Mouse (Mus musculus): ENCODE results near the gene Kifc1. TPM values are rescaled to one million over a fixed set of nuclear protein-coding genes. Genes with fewer than 3 reads are reported as not detected.

The Kifc1 gene
- polyA plus RNA-seq, 1 experiment from 2014 or later, result 9.3 TPM

- no peaks in the 10 kb centered on the region for H3K27me3 ChIP-seq (ENCODE audit: insufficient read depth, low read length)
- peak within 1 kb of the TSS; percentile 74 for H3K9ac ChIP-seq
- no peaks in the 10 kb centered on the region for H3K4me1 ChIP-seq (ENCODE audit: insufficient read depth)
- peak; percentile 94 for ATAC-seq (ENCODE audit: insufficient read depth)
- TF ChIP-seq CTCF (IDR thresholded peaks at IDR 0.05; ENCODE audit: low read depth), result peak; percentile 40
- peak within 1 kb of the TSS; percentile 42; the same call in 1 of the 2 replicates for H3K27ac ChIP-seq (ENCODE audit: low read depth)
- peak; percentile 96 for DNase-seq
- H3K4me3 ChIP-seq (ENCODE audit: low read depth, low read length), result peak within 1 kb of the TSS; percentile 90
- peaks cover 24% of the 10 kb centered on the region for H3K36me3 ChIP-seq (ENCODE audit: insufficient read depth)
- no peaks in the 10 kb centered on the region for H3K9me3 ChIP-seq (ENCODE audit: low read depth, low read length)
- under 1% methylated on average over 45 of the region's 45 CpGs for WGBS
- H3K4me2 ChIP-seq, result peak within 1 kb of the TSS; percentile 91
Observed at GRCm38 (mm10) chr17:33842966-33843795, 47.3 kb downstream of the Kifc1 start, which contains the start of gene Cd320. Gene Cd320 (plus strand): TSS chr17:33843091.

GRCm38 (mm10) chr17:33829561-33829960 lies 60.9 kb downstream of the Kifc1 start:
- DNase-seq (no peak), ATAC-seq (ENCODE audit: insufficient read depth) (no peak)
- no peak overlapping the region for H3K4me3 ChIP-seq (ENCODE audit: low read depth, low read length)
- H3K9me3 ChIP-seq (ENCODE audit: low read depth, low read length), result no peaks in the 10 kb centered on the region
- no peaks in the 10 kb centered on the region for H3K27me3 ChIP-seq (ENCODE audit: insufficient read depth, low read length)
- no peak for TF ChIP-seq CTCF (IDR thresholded peaks at IDR 0.05; ENCODE audit: low read depth)
- 86% methylated on average over 10 of the region's 10 CpGs for WGBS
- H3K36me3 ChIP-seq (ENCODE audit: insufficient read depth), result peaks cover 68% of the 10 kb centered on the region
- no peak overlapping the region for H3K9ac ChIP-seq
- H3K27ac ChIP-seq (ENCODE audit: low read depth), result no peak overlapping the region
- H3K4me2 ChIP-seq, result no peak overlapping the region
- H3K4me1 ChIP-seq (ENCODE audit: insufficient read depth), result no peaks in the 10 kb centered on the region

GRCm38 (mm10) chr17:33828892-33829291 lies 61.6 kb downstream of the Kifc1 start:
- Histone ChIP-seq H3K27ac (ENCODE audit: low read depth) (no peak overlapping the region), H3K4me1 (ENCODE audit: insufficient read depth) (no peaks in the 10 kb centered on the region), H3K9ac (no peak overlapping the region), H3K36me3 (ENCODE audit: insufficient read depth) (peaks cover 62% of the 10 kb centered on the region), H3K4me2 (no peak overlapping the region), H3K27me3 (ENCODE audit: insufficient read depth, low read length) (no peaks in the 10 kb centered on the region), H3K4me3 (ENCODE audit: low read depth, low read length) (no peak overlapping the region), H3K9me3 (ENCODE audit: low read depth, low read length) (no peaks in the 10 kb centered on the region)
- no peak for TF ChIP-seq CTCF (IDR thresholded peaks at IDR 0.05; ENCODE audit: low read depth)
- WGBS, result 31% methylated on average over 2 of the region's 2 CpGs
- peak; percentile 72 for DNase-seq
- no peak for ATAC-seq (ENCODE audit: insufficient read depth)

GRCm38 (mm10) chr17:33826850-33827249 lies 63.6 kb downstream of the Kifc1 start:
- no peak overlapping the region for H3K4me2 ChIP-seq
- no peaks in the 10 kb centered on the region for H3K4me1 ChIP-seq (ENCODE audit: insufficient read depth)
- H3K4me3 ChIP-seq (ENCODE audit: low read depth, low read length), result no peak overlapping the region
- 0% methylated on average over 3 of the region's 3 CpGs for WGBS
- H3K9ac ChIP-seq, result no peak overlapping the region
- peak; percentile 94 for TF ChIP-seq CTCF (IDR thresholded peaks at IDR 0.05; ENCODE audit: low read depth)
- no peak for ATAC-seq (ENCODE audit: insufficient read depth)
- H3K36me3 ChIP-seq (ENCODE audit: insufficient read depth), result peaks cover 53% of the 10 kb centered on the region
- DNase-seq, result peak; percentile 92
- H3K9me3 ChIP-seq (ENCODE audit: low read depth, low read length), result no peaks in the 10 kb centered on the region
- no peaks in the 10 kb centered on the region for H3K27me3 ChIP-seq (ENCODE audit: insufficient read depth, low read length)
- no peak overlapping the region for H3K27ac ChIP-seq (ENCODE audit: low read depth)

Small RNA genes within 50 kb of the gene (microRNA-seq; reads per million reads assigned to microRNA genes)
- not detected for gene Gm27740 (ENCODE audit: borderline number of aligned reads)

Other genes with a start within 250 kb of the Kifc1 start
- gene Hnrnpm, start 203.8 kb downstream of the Kifc1 start, polyA plus RNA-seq (2014; fragmentation: Nextera tagmentation; extraction: Ambion mirVana), result 407 and 411 TPM in 2 replicates
- 45.3 and 46.4 TPM in 2 replicates for gene March2, start 172.0 kb downstream of the Kifc1 start, polyA plus RNA-seq (2014; fragmentation: Nextera tagmentation; extraction: Ambion mirVana)
- 241 and 278 TPM in 2 replicates for gene Rab11b, start 130.1 kb downstream of the Kifc1 start, polyA plus RNA-seq (2014; fragmentation: Nextera tagmentation; extraction: Ambion mirVana)
- 31.9 and 35.4 TPM in 2 replicates for gene Angptl4, start 108.8 kb downstream of the Kifc1 start, polyA plus RNA-seq (2014; fragmentation: Nextera tagmentation; extraction: Ambion mirVana)
- 65.1 and 65.4 TPM in 2 replicates for gene Kank3, start 80.1 kb downstream of the Kifc1 start, polyA plus RNA-seq (2014; fragmentation: Nextera tagmentation; extraction: Ambion mirVana)
- 1,180 and 1,276 TPM in 2 replicates for gene Rps28, start 66.1 kb downstream of the Kifc1 start, polyA plus RNA-seq (2014; fragmentation: Nextera tagmentation; extraction: Ambion mirVana)
- 470 and 474 TPM in 2 replicates for gene Ndufa7, start 66.1 kb downstream of the Kifc1 start, polyA plus RNA-seq (2014; fragmentation: Nextera tagmentation; extraction: Ambion mirVana)
- gene Cd320, start 47.6 kb downstream of the Kifc1 start, polyA plus RNA-seq (2014; fragmentation: Nextera tagmentation; extraction: Ambion mirVana), result 71.1 and 76.3 TPM in 2 replicates
- gene Gm7029, start 16.8 kb downstream of the Kifc1 start, polyA plus RNA-seq (2014; fragmentation: Nextera tagmentation; extraction: Ambion mirVana), result not detected in 2 replicates
- gene Platr17, start 14.5 kb upstream of the Kifc1 start, polyA plus RNA-seq (2014; fragmentation: Nextera tagmentation; extraction: Ambion mirVana), result 0.32 TPM in 1 of 2 replicates, not detected in the other
- gene Daxx, start 18.8 kb upstream of the Kifc1 start, polyA plus RNA-seq (2014; fragmentation: Nextera tagmentation; extraction: Ambion mirVana), result 39.3 and 47.1 TPM in 2 replicates
- gene Tapbp, start 25.2 kb upstream of the Kifc1 start, polyA plus RNA-seq (2014; fragmentation: Nextera tagmentation; extraction: Ambion mirVana), result 30.1 and 31.4 TPM in 2 replicates
- gene Zbtb22, start 25.2 kb upstream of the Kifc1 start, polyA plus RNA-seq (2014; fragmentation: Nextera tagmentation; extraction: Ambion mirVana), result 11.1 and 13.2 TPM in 2 replicates
- gene Rgl2, start 38.9 kb upstream of the Kifc1 start, polyA plus RNA-seq (2014; fragmentation: Nextera tagmentation; extraction: Ambion mirVana), result 38.2 and 49.1 TPM in 2 replicates
- gene Pfdn6, start 49.7 kb upstream of the Kifc1 start, polyA plus RNA-seq (2014; fragmentation: Nextera tagmentation; extraction: Ambion mirVana), result 142 and 145 TPM in 2 replicates
- gene Wdr46, start 50.0 kb upstream of the Kifc1 start, polyA plus RNA-seq (2014; fragmentation: Nextera tagmentation; extraction: Ambion mirVana), result 29.5 and 37.2 TPM in 2 replicates
- gene B3galt4, start 60.8 kb upstream of the Kifc1 start, polyA plus RNA-seq (2014; fragmentation: Nextera tagmentation; extraction: Ambion mirVana), result 2.3 and 2.6 TPM in 2 replicates
- gene Vps52, start 65.2 kb upstream of the Kifc1 start, polyA plus RNA-seq (2014; fragmentation: Nextera tagmentation; extraction: Ambion mirVana), result 34.2 and 34.8 TPM in 2 replicates
- gene Rps18, start 65.3 kb upstream of the Kifc1 start, polyA plus RNA-seq (2014; fragmentation: Nextera tagmentation; extraction: Ambion mirVana), result 2,038 and 2,085 TPM in 2 replicates
- gene H2-K1, start 109.7 kb upstream of the Kifc1 start, polyA plus RNA-seq (2014; fragmentation: Nextera tagmentation; extraction: Ambion mirVana), result 24.4 and 32.9 TPM in 2 replicates
- gene Ring1, start 134.0 kb upstream of the Kifc1 start, polyA plus RNA-seq (2014; fragmentation: Nextera tagmentation; extraction: Ambion mirVana), result 5.6 and 6.6 TPM in 2 replicates
- gene H2-Ke6, start 137.4 kb upstream of the Kifc1 start, polyA plus RNA-seq (2014; fragmentation: Nextera tagmentation; extraction: Ambion mirVana), result 35.9 and 40.6 TPM in 2 replicates
- gene Slc39a7, start 141.0 kb upstream of the Kifc1 start, polyA plus RNA-seq (2014; fragmentation: Nextera tagmentation; extraction: Ambion mirVana), result 102 and 105 TPM in 2 replicates
- 30.3 and 35.3 TPM in 2 replicates for gene Rxrb, start 141.2 kb upstream of the Kifc1 start, polyA plus RNA-seq (2014; fragmentation: Nextera tagmentation; extraction: Ambion mirVana)
- 4.3 and 5.0 TPM in 2 replicates for gene Col11a2, start 148.8 kb upstream of the Kifc1 start, polyA plus RNA-seq (2014; fragmentation: Nextera tagmentation; extraction: Ambion mirVana)
- 0.26 TPM in 1 of 2 replicates, not detected in the other for gene H2-Oa, start 201.7 kb upstream of the Kifc1 start, polyA plus RNA-seq (2014; fragmentation: Nextera tagmentation; extraction: Ambion mirVana)
- 9.8 and 15.5 TPM in 2 replicates for gene H2-DMa, start 228.9 kb upstream of the Kifc1 start, polyA plus RNA-seq (2014; fragmentation: Nextera tagmentation; extraction: Ambion mirVana)
- gene Brd2, start 232.0 kb upstream of the Kifc1 start, polyA plus RNA-seq (2014; fragmentation: Nextera tagmentation; extraction: Ambion mirVana), result 153 TPM in 2 replicates